Mouse (Mus musculus): ENCODE results near the gene App. TPM values are rescaled to one million over a fixed set of nuclear protein-coding genes. Genes with fewer than 3 reads are reported as not detected.

The App gene
- polyA plus RNA-seq, 1 experiment from 2014 or later: 157 TPM

DNA sequence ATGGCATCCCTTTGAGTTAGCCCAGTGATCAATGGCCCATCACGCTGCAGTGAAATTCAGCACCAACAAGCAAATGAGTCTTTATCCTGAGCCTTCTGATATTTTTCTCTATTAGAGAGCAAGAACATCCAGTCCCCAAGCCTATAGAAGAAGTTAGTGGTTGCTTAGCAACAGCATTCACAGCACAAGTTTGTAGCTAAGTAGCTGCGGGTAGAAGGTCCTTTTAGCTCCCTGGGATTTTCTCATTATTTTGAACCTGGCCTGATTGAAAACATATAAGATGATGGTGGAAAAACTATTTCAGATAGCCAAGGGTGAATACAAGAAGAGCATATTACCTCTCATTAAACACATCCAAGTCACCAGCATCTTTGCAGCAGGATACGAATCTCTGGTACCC lies 256.8 kb downstream of the App start:
- no peaks in the 10 kb centered on the region for H3K9me3 ChIP-seq (ENCODE audit: control insufficient read depth, low read length)
- H3K27ac ChIP-seq (ENCODE audit: low read depth, low read length): no peak overlapping the region
- DNase-seq (ENCODE audit: low spot score, missing footprints): peak; percentile 82
- H3K9ac ChIP-seq (ENCODE audit: low read length): no peak overlapping the region
- WGBS: 41% methylated on average over 3 of the region's 3 CpGs
- no peaks in the 10 kb centered on the region; the same call in 1 of the 2 replicates for H3K4me1 ChIP-seq (ENCODE audit: control insufficient read depth, insufficient read depth, low read length)
- no peak overlapping the region for H3K4me2 ChIP-seq
- H3K36me3 ChIP-seq (ENCODE audit: control insufficient read depth, insufficient read depth, low read length): no peaks in the 10 kb centered on the region
- ATAC-seq (ENCODE audit: low FRiP score): no peak; the same call in 1 of the 2 replicates
- H3K4me3 ChIP-seq (ENCODE audit: low read depth, low read length): no peak overlapping the region
- H3K27me3 ChIP-seq (ENCODE audit: control insufficient read depth, insufficient read depth, low read length): no peaks in the 10 kb centered on the region

DNA sequence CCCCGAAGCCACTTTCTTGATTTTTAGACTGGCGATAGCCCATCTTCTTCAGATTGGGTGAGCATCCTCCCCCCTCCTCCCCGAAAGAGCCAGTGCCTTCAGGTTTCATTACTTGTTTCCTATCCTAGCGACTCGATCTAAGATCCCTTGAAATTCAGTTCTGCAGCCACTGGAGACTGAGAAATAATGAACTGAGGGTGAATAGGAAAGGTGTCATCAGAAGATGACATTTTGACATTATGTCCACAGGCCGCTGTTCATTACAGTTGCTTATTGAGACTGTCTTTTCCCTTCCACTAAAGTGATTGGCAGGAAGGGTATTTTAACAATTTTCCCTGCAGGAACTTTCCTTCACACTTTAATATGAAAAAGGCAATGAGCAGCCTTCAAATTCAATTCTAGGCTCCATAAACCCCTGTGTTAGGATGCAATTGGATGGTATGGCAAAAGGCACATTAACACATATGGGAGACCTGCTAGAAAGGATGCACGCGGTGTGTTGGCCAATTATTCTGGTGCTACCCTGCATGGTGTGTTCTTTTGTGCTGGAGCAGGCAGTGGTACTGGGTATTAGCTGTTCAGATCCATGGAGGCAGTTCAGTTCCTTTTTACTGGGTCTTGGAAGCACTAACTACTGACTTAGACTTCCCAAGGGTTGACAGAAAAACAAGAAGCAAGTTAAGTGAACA lies 261.9 kb downstream of the App start:
- Histone ChIP-seq H3K9me3 (ENCODE audit: control insufficient read depth, low read length) (no peaks in the 10 kb centered on the region), H3K27me3 (ENCODE audit: control insufficient read depth, insufficient read depth, low read length) (no peaks in the 10 kb centered on the region), H3K4me1 (ENCODE audit: control insufficient read depth, insufficient read depth, low read length) (no peaks in the 10 kb centered on the region; the same call in 1 of the 2 replicates), H3K9ac (ENCODE audit: low read length) (no peak overlapping the region), H3K4me2 (no peak overlapping the region), H3K4me3 (ENCODE audit: low read depth, low read length) (no peak overlapping the region), H3K36me3 (ENCODE audit: control insufficient read depth, insufficient read depth, low read length) (no peaks in the 10 kb centered on the region), H3K27ac (ENCODE audit: low read depth, low read length) (no peak overlapping the region)
- DNase-seq (ENCODE audit: low spot score, missing footprints) (no peak), ATAC-seq (ENCODE audit: low FRiP score) (no peak)
- 89% methylated on average over 8 of the region's 8 CpGs for WGBS

DNA sequence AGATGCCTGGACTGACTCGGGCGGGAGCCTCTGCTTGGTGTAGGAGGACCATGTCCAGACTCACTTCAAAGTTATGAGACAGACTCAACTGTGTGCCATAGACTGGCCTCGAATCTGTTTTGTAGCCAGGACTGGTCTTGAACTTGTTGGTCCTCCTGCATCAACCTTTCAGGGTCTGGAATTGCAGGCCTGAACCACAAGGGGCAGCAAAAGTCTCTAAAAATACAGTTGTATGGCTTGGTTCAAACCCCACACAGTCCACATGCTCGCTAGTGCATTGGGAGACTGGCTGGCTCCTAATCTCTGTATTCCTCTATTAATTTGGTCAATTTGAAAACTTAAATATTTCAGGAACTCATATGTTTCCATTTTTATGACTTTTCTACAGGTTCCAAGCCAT lies 270.6 kb downstream of the App start:
- Histone ChIP-seq H3K9ac (ENCODE audit: low read length) (no peak overlapping the region), H3K4me1 (ENCODE audit: control insufficient read depth, insufficient read depth, low read length) (no peaks in the 10 kb centered on the region), H3K27ac (ENCODE audit: low read depth, low read length) (no peak overlapping the region), H3K27me3 (ENCODE audit: control insufficient read depth, insufficient read depth, low read length) (no peaks in the 10 kb centered on the region), H3K36me3 (ENCODE audit: control insufficient read depth, insufficient read depth, low read length) (no peaks in the 10 kb centered on the region), H3K9me3 (ENCODE audit: control insufficient read depth, low read length) (no peaks in the 10 kb centered on the region), H3K4me3 (ENCODE audit: low read depth, low read length) (no peak overlapping the region), H3K4me2 (no peak overlapping the region)
- DNase-seq (ENCODE audit: low spot score, missing footprints) (peak; percentile 45), ATAC-seq (ENCODE audit: low FRiP score) (no peak)
- 90% methylated on average over 4 of the region's 4 CpGs for WGBS
